Mouse (Mus musculus): Measurements from ENCODE around the gene Kif3b.

DNA sequence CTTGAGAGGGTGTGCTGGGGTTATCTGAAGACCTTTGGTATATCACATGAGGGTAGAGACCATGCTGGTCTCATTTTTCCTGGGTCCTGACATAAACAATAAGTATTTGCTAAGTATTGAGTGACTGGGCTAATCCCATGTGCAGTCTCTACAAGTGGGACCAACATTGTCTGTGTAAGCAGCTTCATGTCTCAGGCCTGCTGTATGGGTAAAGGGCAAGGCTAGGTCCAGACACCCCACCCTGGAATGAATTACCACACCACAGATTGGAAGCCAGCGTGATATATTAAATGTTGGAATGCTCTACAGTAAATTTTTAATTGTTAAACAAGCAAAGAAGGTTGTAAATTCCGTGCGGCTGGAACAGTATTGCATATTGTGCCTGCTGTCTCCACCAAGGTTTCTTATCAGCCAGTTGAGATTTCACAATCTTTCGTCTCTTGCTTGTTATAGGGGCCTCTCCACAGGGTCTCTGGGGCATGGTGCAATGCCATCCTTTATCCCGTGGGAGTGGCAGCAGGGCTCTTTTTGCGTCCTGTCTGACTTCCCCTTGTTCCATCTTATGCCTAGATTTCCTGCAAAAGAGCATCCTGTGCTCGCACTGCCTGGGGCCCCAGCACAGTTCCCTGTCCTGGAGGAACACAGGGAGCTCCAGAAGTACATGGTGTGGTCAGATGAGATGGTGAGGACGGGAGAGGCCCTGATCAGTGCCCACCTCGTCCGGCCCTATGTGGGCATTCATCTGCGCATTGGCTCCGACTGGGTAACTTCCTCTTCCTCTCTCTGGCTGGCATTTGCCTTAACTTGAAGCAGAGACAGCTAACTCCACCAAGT, 32.0 kb upstream of the Kif3b start:
- no peak for TF ChIP-seq TAL1 (IDR thresholded peaks at IDR 0.05; ENCODE audit: low read length)
- no peak for TF ChIP-seq GATA1 (IDR thresholded peaks at IDR 0.05; ENCODE audit: low read length)

Measured in erythroblast, embryonic 14.5 days (primary cell).